Mouse (Mus musculus) liver, embryonic 15.5 days (tissue): ENCODE measurements at regions not wholly inside any gene's neighbourhood (a gene's known extent, or its start where the extent isn't known, plus 50 kb on each side); places are given as distances from the start of the nearest gene placed in this dataset.

ENCODE experiments used
- ATAC-seq: fragments of 200-750 bp; cut with Nextera tagmentation; 2 replicates; pipeline ENCODE4 v1.8.0; 2017; ENCODE audit warnings: moderate number of reproducible peaks, mild to moderate bottlenecking, moderate library complexity; ENCODE audit not compliant: insufficient read depth
- H3K27ac ChIP-seq: fragments of 300-500 bp; sonication (generic); replicated peaks from 2 replicates; pipeline ENCODE4 v1.5.1; 2015; ENCODE audit warnings: mild to moderate bottlenecking, inconsistent platforms
- H3K27me3 ChIP-seq: fragments of 300-500 bp; sonication (generic); 2 replicates; pipeline ENCODE4 v1.6.1; 2015; ENCODE audit warnings: mild to moderate bottlenecking, inconsistent platforms
- H3K36me3 ChIP-seq: fragments of 300-500 bp; sonication (generic); replicated peaks from 2 replicates; pipeline ENCODE4 v1.6.1; 2015; ENCODE audit warnings: moderate library complexity, mild to moderate bottlenecking, inconsistent platforms
- H3K4me1 ChIP-seq: fragments of 300-500 bp; sonication (generic); replicated peaks from 2 replicates; pipeline ENCODE4 v1.6.1; 2015; ENCODE audit warnings: inconsistent platforms
- H3K4me2 ChIP-seq: fragments of 300-500 bp; sonication (generic); 2 replicates; pipeline ENCODE4 v1.6.1; 2015; ENCODE audit warnings: moderate library complexity, mild to moderate bottlenecking, inconsistent platforms
- H3K4me3 ChIP-seq: fragments of 300-500 bp; sonication (generic); replicated peaks from 2 replicates; pipeline ENCODE4 v1.5.1; 2015; ENCODE audit warnings: mild to moderate bottlenecking, inconsistent platforms
- H3K9ac ChIP-seq: fragments of 300-500 bp; sonication (generic); 2 replicates; pipeline ENCODE4 v1.6.1; 2015; ENCODE audit warnings: moderate library complexity, mild to moderate bottlenecking, inconsistent platforms
- H3K9me3 ChIP-seq: fragments of 300-500 bp; sonication (generic); replicated peaks from 2 replicates; pipeline ENCODE4 v1.6.1; 2016; ENCODE audit warnings: inconsistent platforms
- WGBS: fragments of 180-500 bp; shearing (Covaris S2); methylation state at CpG from one replicate; pipeline ENCODE4 v1.1.7; 2015; ENCODE audit warnings: mixed read lengths; ENCODE audit not compliant: insufficient replicate concordance; 5-methylcytosine and 5-hydroxymethylcytosine counted together

DNA sequence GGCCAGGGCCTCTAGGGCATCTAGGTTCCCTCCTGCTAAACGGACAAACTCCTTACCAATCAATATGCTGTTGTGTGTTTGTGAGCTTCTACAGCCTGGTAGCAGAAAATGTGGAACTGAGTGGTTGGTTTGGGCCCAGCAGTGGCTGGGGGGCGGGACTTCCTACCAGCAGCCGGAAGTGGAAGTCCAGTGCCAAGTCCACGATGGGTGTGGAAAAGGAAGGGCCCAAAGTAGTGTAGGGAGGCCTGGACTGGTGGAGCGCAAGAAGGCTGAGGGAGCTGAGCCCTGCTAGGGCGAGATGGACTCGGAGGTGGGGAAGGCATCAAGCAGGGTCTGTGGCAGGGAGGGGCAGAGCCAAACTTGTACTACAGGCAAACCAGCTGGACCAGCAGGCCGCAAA lies 150.6 kb upstream of the Ufl1 start:
- Histone ChIP-seq H3K4me2 (no peak overlapping the region), H3K4me1 (no peaks in the 10 kb centered on the region), H3K9ac (no peak overlapping the region), H3K27me3 (no peaks in the 10 kb centered on the region), H3K9me3 (no peaks in the 10 kb centered on the region), H3K36me3 (no peaks in the 10 kb centered on the region), H3K4me3 (no peak overlapping the region), H3K27ac (no peak overlapping the region)
- WGBS = 67% methylated on average over 8 of the region's 8 CpGs
- ATAC-seq = no peak

DNA sequence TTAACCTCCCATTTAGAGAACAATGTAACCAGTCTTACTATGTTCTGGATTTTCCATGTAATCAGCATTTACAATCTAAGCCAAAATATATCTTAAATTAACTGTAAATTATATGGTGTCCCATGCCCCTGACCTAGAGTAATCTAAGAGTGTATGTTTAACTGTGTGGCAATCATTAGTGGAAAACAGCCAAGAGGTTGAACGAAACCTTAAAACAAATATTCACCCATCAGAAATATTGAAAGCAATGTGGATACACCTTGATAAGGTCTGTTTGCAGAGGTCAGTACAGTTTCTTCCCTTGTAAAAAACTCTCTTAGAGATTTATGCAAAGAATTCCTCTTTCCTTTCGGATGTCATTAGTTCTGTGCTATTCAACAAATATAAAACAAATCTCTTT lies 134.7 kb upstream of the Ufl1 start:
- no peaks in the 10 kb centered on the region for H3K27me3 ChIP-seq
- no peaks in the 10 kb centered on the region for H3K4me1 ChIP-seq
- H3K4me2 ChIP-seq = no peak overlapping the region
- no peak overlapping the region for H3K4me3 ChIP-seq
- no peaks in the 10 kb centered on the region for H3K36me3 ChIP-seq
- no peaks in the 10 kb centered on the region for H3K9me3 ChIP-seq
- 0 out of 2 replicates have a peak, but pooled peaks have one; percentile 44 for ATAC-seq
- H3K27ac ChIP-seq = no peak overlapping the region
- no peak overlapping the region for H3K9ac ChIP-seq
- WGBS = 59% methylated on average over 2 of the region's 2 CpGs

DNA sequence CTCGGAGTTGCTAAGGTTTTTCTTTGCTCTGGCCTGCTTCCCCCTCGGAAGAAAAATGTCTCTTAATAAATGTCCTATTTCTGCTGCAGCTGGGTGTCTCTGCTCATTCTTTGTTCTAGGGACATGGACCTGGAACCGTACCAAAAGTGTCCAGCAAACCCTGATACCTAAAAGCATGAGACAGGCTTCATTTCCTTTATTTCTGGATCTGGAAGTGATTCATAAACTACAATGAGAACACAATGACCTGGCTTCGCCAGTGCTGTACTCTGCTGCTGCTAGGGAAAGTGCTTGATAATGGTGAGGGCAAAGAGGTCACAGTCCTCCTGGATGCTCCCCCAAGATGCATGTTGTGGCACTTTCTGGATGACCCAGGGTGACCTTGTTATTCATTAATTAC lies 128.8 kb upstream of the Ufl1 start:
- WGBS = 42% methylated on average over 4 of the region's 4 CpGs
- Histone ChIP-seq H3K4me3 (no peak overlapping the region), H3K27me3 (no peaks in the 10 kb centered on the region), H3K27ac (no peak overlapping the region), H3K9ac (no peak overlapping the region), H3K4me2 (no peak overlapping the region), H3K36me3 (no peaks in the 10 kb centered on the region), H3K4me1 (no peaks in the 10 kb centered on the region), H3K9me3 (no peaks in the 10 kb centered on the region)
- ATAC-seq = no peak

DNA sequence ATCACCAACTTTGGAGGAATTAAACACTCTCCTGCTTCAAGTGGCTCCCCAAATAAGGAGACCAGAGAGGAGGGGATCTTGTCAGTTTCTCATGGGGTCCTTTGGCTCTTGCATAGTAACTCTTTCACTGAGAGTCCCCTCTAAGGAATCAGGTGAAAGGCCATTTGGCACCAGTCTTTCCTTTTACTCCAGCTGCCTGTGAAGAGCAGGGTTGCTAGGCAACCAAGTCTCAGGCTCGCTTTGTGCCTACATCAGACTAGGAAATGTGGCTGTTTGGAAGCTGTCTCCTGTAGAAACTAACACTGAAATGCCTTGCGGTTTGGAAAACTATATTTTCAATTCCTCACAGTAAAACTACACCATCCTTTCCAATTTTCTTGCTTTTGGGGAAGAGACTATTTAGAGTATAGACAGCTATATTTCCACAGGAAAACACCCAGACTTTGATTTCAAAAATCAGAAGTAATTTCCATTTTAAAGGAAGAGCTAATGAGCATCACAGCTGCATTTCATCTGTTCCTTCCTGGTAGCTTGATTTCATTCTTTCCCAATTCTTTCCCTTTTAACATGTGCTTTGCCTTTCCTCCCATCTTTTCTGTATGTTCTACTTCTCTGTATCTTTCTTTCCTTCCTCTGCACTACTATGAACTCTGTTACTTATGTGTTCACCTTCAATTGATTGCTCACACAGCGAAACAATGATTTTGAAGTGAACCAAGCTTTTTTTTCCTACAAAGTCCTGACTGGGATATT lies 127.3 kb upstream of the Ufl1 start:
- Histone ChIP-seq H3K27ac (no peak overlapping the region), H3K4me1 (no peaks in the 10 kb centered on the region), H3K9ac (no peak overlapping the region), H3K4me2 (no peak overlapping the region), H3K4me3 (no peak overlapping the region), H3K27me3 (no peaks in the 10 kb centered on the region), H3K36me3 (no peaks in the 10 kb centered on the region), H3K9me3 (no peaks in the 10 kb centered on the region)
- no peak for ATAC-seq
- WGBS = 24% methylated on average over 3 of the region's 3 CpGs

DNA sequence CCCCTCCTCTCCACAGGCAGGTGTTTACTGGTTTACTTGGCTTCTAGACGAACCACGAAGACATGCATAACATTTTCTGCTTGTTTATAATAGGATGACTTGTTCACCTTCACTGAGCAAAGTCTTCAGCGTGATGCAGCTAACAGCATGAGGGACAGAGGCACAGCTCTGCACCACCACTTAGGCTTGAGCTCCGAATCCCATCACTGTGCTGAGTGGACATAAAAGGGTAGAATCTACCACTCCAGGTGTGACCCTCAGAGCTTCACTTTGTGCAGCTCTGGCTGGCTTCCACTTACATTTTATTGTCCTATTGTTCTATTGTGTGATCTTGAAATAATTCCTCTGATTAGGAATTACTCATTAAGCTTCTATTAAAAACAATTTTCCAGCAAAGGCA lies 126.2 kb upstream of the Ufl1 start:
- no peaks in the 10 kb centered on the region for H3K4me1 ChIP-seq
- H3K27ac ChIP-seq = no peak overlapping the region
- no peak for ATAC-seq
- no peaks in the 10 kb centered on the region for H3K36me3 ChIP-seq
- no peak overlapping the region for H3K9ac ChIP-seq
- WGBS = 48% methylated on average over 4 of the region's 4 CpGs
- H3K27me3 ChIP-seq = no peaks in the 10 kb centered on the region
- H3K4me3 ChIP-seq = no peak overlapping the region
- no peak overlapping the region for H3K4me2 ChIP-seq
- H3K9me3 ChIP-seq = no peaks in the 10 kb centered on the region

DNA sequence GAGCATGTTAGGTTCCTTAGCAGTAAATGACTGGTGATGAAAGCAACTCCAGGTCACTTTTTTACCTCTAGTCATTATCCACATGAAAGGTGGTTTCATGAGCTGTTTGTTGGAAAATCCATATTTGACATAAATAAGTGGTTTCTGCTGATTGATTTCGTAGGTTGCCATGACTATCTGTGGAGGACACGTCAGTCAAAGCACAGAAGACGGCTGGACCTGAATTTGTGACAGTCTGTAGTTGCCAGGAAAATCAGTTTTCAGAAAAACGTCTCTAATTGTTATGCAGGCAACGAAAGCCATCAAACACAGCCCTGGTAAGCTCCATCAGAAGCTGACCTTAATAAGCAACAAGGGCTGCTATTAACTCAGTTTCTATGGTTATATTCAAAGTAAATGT lies 107.9 kb upstream of the Ufl1 start:
- no peak for ATAC-seq
- 45% methylated on average over 5 of the region's 5 CpGs for WGBS
- Histone ChIP-seq H3K4me1 (no peaks in the 10 kb centered on the region), H3K36me3 (no peaks in the 10 kb centered on the region), H3K27ac (no peak overlapping the region), H3K4me2 (no peak overlapping the region), H3K4me3 (no peak overlapping the region), H3K27me3 (no peaks in the 10 kb centered on the region), H3K9me3 (no peaks in the 10 kb centered on the region), H3K9ac (no peak overlapping the region)

DNA sequence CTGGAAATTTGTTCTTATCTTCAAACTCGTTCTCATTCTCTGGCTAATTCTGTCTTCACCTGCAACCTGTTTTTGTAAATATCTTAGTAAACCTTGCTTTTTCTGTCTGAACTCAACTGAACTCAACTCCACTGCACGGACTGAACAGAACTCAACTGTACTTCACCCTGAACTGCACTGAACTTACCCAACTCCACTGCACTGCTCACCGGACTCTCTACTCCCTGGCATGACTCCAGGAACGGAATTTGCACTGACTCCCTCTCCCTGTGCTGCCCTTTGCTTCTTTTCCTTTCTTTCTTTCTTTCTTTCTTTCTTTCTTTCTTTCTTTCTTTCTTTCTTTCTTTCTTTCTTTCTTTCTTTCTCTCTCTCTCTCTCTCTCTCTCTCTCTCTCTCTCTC lies 90.4 kb upstream of the Ufl1 start:
- no peaks in the 10 kb centered on the region for H3K4me1 ChIP-seq
- no peak overlapping the region for H3K4me2 ChIP-seq
- no peak overlapping the region for H3K4me3 ChIP-seq
- no peak overlapping the region for H3K27ac ChIP-seq
- no peak overlapping the region for H3K9ac ChIP-seq
- H3K9me3 ChIP-seq = no peaks in the 10 kb centered on the region
- H3K27me3 ChIP-seq = no peaks in the 10 kb centered on the region
- ATAC-seq = no peak
- WGBS = 51% methylated on average over 4 of the region's 4 CpGs
- no peaks in the 10 kb centered on the region for H3K36me3 ChIP-seq

DNA sequence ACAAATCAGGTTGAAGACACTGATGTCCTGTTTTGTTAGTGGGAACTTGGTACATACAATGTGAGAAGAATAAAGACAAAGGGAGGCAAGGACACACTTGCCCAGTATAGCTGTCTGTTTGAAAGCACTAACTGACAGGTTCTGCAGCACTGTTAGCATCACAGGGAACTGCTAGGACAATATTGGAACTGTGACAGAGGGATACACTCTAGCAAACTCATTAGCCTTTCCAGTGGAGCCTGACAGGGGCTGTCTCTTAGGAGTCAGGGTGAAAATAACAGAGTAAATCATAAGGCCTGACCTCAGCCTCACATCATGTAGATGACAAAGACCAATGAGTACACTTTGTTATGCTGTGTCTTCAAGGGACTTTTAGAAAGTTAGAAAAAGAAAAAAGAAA lies 82.8 kb upstream of the Ufl1 start:
- Histone ChIP-seq H3K27me3 (no peaks in the 10 kb centered on the region), H3K4me1 (no peaks in the 10 kb centered on the region), H3K27ac (no peak overlapping the region), H3K9me3 (no peaks in the 10 kb centered on the region), H3K4me2 (no peak overlapping the region), H3K9ac (no peak overlapping the region), H3K4me3 (no peak overlapping the region), H3K36me3 (no peaks in the 10 kb centered on the region)
- ATAC-seq = no peak

DNA sequence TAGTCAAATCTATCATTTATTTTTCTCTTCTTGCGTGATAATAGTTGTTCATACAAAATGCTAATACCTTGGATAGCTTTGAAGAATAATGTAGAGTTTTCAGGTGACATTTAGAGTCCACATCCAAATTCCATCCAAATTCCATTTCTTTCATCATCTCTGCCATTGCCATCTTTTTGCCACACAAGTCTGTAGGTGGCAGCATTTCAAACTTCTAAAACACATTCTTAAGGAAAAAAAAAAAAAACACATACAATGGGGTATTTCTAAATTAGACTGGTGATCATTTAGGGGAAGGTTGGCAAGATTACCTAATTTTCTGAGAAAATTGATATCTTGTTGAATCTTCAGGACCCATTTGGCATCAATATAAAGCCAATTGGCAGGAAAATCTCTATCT lies 56.0 kb upstream of the Ufl1 start:
- no peak overlapping the region for H3K4me3 ChIP-seq
- ATAC-seq = no peak
- no peaks in the 10 kb centered on the region for H3K36me3 ChIP-seq
- no peak overlapping the region for H3K27ac ChIP-seq
- 50% methylated on average over 1 of the region's 1 CpGs for WGBS
- H3K27me3 ChIP-seq = no peaks in the 10 kb centered on the region
- no peaks in the 10 kb centered on the region for H3K9me3 ChIP-seq
- H3K4me1 ChIP-seq = no peaks in the 10 kb centered on the region
- no peak overlapping the region for H3K9ac ChIP-seq
- H3K4me2 ChIP-seq = no peak overlapping the region
